Mouse (Mus musculus) gastrocnemius, postnatal 4 days (tissue): ENCODE measurements at regions not wholly inside any gene's neighbourhood (a gene's known extent, or its start where the extent isn't known, plus 50 kb on each side); places are given as distances from the start of the nearest gene placed in this dataset.
A peak's percentile ranks its signal among the peaks of the same experiment; 100 is the strongest.
"Not testable (repeated sequence)": the region's sequence is repeated elsewhere in the genome, so short reads cannot be mapped to it uniquely, and the experiment has no call there.

Source experiments
- DNase-seq, 2 experiments: peaks; one replicate each; pipeline ENCODE4 v3.0.0; 2021 to 2022; ENCODE audit warnings: low spot score in 2 of 2, mixed read lengths in 2 of 2

GRCm38 (mm10) chr17:94866630-94867029 lies 116.8 kb upstream of the Mettl4 start:
- DNase-seq = no peak

DNA sequence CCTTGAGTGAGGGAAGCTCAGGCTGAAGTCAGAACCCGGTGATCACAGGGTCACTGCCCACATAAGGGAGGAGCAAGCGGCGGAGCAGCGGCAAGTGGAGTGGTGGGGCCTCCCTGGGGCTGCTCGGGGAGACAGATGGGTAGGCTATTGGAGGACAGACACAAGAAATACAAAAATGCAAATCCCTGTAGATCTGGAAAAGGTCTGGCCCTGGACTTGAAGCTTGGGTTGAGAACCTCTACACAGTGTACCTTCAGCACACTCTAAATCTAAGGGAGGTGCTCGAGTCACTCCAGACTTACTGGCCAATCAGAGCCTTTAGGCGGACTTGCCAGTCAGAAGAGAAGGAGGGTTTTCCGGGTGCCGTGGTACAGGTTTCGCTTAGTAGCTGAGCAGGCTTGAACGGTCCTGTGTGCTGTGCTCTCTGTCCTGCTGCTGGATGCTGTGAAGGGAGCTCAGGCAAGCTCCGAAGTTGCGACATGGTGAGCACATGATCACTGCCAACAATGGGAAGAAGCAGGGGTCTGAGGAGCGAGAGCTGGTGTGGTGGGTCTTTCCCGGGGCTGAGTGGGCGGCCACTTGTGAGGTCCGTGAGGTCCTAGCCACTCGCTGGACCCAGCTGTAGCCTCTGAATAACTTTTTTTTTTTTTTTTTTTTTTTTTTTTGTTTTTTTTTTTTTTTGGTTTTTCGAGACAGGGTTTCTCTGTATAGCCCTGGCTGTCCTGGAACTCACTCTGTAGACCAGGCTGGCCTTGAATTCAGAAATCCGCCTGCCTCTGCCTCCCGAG lies 114.9 kb upstream of the Mettl4 start:
- DNase-seq = peak; percentile 17 to 59

GRCm38 (mm10) chr17:94854698-94855097 lies 104.9 kb upstream of the Mettl4 start:
- not testable (repeated sequence) for DNase-seq

GRCm38 (mm10) chr17:94834446-94835117 lies 84.8 kb upstream of the Mettl4 start:
- DNase-seq = peak; percentile 57 to 74

GRCm38 (mm10) chr17:94834067-94834445 lies 84.2 kb upstream of the Mettl4 start:
- not testable (repeated sequence) for DNase-seq

GRCm38 (mm10) chr17:94826415-94826814 lies 76.6 kb upstream of the Mettl4 start:
- DNase-seq = not testable (repeated sequence)

DNA sequence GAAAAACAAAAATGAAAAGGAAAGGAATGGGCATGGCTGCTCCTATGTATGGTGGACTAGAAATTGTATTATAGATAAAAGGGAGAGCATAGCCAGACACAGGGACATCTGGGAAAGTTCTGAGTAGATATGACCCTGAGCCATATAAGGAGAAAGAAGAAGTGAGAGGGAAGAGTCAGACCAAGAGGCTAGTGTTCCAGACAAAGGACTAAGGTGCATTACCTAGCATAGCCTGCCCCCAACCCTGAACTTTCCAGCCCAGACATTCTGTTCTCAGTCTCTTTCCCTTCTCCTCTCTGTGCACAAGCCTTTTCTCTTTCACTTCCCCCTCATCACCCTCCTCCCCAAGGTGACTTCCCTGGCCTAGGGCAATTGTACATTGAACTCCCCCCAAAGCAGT lies 58.9 kb upstream of the Mettl4 start:
- no peak for DNase-seq
